Mouse (Mus musculus) forelimb bud, embryonic 11.5 days (tissue): Measurements from ENCODE around the gene Tbcc.

ENCODE experiments used
- DNase-seq: peaks from one replicate; pipeline ENCODE4 v3.0.0-alpha.2; 2012; ENCODE audit warnings: low read depth, low spot score

Gene Tbcc

GRCm38 (mm10) chr17:46903876-46904490, 13.5 kb downstream of the Tbcc start:
- DNase-seq, result peak; percentile 85

GRCm38 (mm10) chr17:46910186-46910585, 19.7 kb downstream of the Tbcc start, which contains the start of gene Prph2:
Gene Prph2, plus strand, starts transcription at chr17:46910459.
- DNase-seq, result no peak

GRCm38 (mm10) chr17:46912331-46912730, 21.8 kb downstream of the Tbcc start:
- DNase-seq, result no peak

GRCm38 (mm10) chr17:46915129-46915528, 24.6 kb downstream of the Tbcc start:
- no peak for DNase-seq

- no peak for DNase-seq
Measured at GRCm38 (mm10) chr17:46918951-46919350, 28.5 kb downstream of the Tbcc start.

- peak; percentile 65 for DNase-seq
Measured at GRCm38 (mm10) chr17:46920855-46921254, 30.4 kb downstream of the Tbcc start.

- DNase-seq, result no peak
Measured at GRCm38 (mm10) chr17:46926192-46926591, 35.7 kb downstream of the Tbcc start.

GRCm38 (mm10) chr17:46926941-46927340, 36.5 kb downstream of the Tbcc start:
- no peak for DNase-seq

- DNase-seq, result no peak
Measured at GRCm38 (mm10) chr17:46927781-46928180, 37.3 kb downstream of the Tbcc start.

- no peak for DNase-seq
Measured at GRCm38 (mm10) chr17:46929277-46929676, 38.8 kb downstream of the Tbcc start.

- DNase-seq, result no peak
Measured at GRCm38 (mm10) chr17:46929897-46930296, 39.4 kb downstream of the Tbcc start.

GRCm38 (mm10) chr17:46932961-46933360, 42.5 kb downstream of the Tbcc start:
- DNase-seq, result no peak

- DNase-seq, result peak; percentile 46
Measured at GRCm38 (mm10) chr17:46933557-46934348, 43.3 kb downstream of the Tbcc start.

GRCm38 (mm10) chr17:46940461-46940860, 50.0 kb downstream of the Tbcc start:
- DNase-seq, result no peak
